In the genomic region with DNA sequence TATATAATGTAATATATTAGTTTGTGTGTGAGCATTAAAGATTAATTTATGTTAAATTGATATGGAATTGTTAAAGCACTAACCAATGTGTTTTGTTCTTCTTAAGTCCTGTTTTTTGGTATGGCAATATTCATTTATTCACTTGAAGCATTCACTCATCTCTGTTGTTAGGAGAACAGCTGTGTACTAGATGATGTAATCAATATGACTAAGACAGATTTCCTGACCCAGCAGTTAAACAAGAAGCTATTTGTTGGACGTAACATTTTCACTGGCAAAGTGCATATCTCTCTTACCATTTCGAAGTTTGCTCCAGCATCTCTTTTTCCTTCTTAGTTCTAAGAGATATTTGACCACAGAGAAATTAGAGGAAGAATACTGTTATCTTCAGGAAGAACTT, we compare ENCODE assay signal across 20 mouse cellular contexts.
"Had no signal": no experiment of that assay in that cellular context is flagged by ENCODE, and none has a peak within 500 bp of the region (broad histone marks: within the 10 kb centered on the region; RNA-seq: fewer than 3 reads in every experiment).

No protein-coding gene starts in this region.

- H3K4me1 ChIP-seq: kidney, embryonic 15.5 days; limb, embryonic 10.5 days; limb, embryonic 13.5 days; liver, embryonic 13.5 days; stomach, embryonic 15.5 days had no signal

- H3K27me3 ChIP-seq: kidney, embryonic 15.5 days; limb, embryonic 13.5 days; liver, embryonic 13.5 days; stomach, embryonic 15.5 days had no signal

- H3K9me3 ChIP-seq: kidney, embryonic 15.5 days; limb, embryonic 10.5 days; limb, embryonic 13.5 days; liver, embryonic 13.5 days; stomach, embryonic 15.5 days had no signal

- H3K27ac ChIP-seq: kidney, embryonic 15.5 days; limb, embryonic 10.5 days; limb, embryonic 13.5 days; liver, embryonic 13.5 days; stomach, embryonic 15.5 days had no signal

- H3K36me3 ChIP-seq: kidney, embryonic 15.5 days; limb, embryonic 10.5 days; limb, embryonic 13.5 days; liver, embryonic 13.5 days; stomach, embryonic 15.5 days had no signal

- DNase-seq: kidney, adult 8-10 months; kidney, postnatal 10 days; kidney, postnatal 36 days; layer of hippocampus, postnatal 36 days; liver; liver, embryonic 13.5 days; lung, embryonic 14.5 days; lung, postnatal 10 days; lung, postnatal 4 days; midbrain, embryonic 14.5 days; right cerebral cortex, adult 18-20 months; right cerebral cortex, postnatal 14 days; right cerebral cortex, postnatal 4 days; spleen, adult 18-20 months; thymus, postnatal 25 days had no signal

- H3K9ac ChIP-seq: kidney, embryonic 15.5 days; limb, embryonic 13.5 days; liver, embryonic 13.5 days; lung, embryonic 14.5 days; stomach, embryonic 15.5 days had no signal

- H3K4me3 ChIP-seq: kidney, embryonic 15.5 days; limb, embryonic 10.5 days; limb, embryonic 13.5 days; liver, embryonic 13.5 days; stomach, embryonic 15.5 days had no signal

- H3K4me2 ChIP-seq: kidney, embryonic 15.5 days; limb, embryonic 13.5 days; liver, embryonic 13.5 days; lung, embryonic 14.5 days; midbrain, embryonic 11.5 days; stomach, embryonic 15.5 days had no signal
